Mouse (Mus musculus) CH12.LX (cell line): ENCODE results near the gene Traip.
"Not testable (repeated sequence)": the region's sequence is repeated elsewhere in the genome, so short reads cannot be mapped to it uniquely, and the experiment has no call there.

Experiments used
- CTCF ChIP-seq, 2 experiments: IDR thresholded peaks in 1 of 2; conservative IDR thresholded peaks in 1 of 2; 2 replicates each; pipeline ENCODE4 v1.5.1; 2011 to 2012; ENCODE audit warnings: low read depth in 2 of 2, low read length in 2 of 2, improper control_type of control experiment in 1 of 2, inconsistent platforms in 1 of 2, mild to moderate bottlenecking in 1 of 2, moderate library complexity in 1 of 2
- GABPA ChIP-seq: IDR thresholded peaks from 2 replicates; pipeline ENCODE4 v1.6.1; 2012; ENCODE audit warnings: low read depth, low read length, improper control_type of control experiment, inconsistent platforms; ENCODE audit not compliant: insufficient replicate concordance
- JUND ChIP-seq: conservative IDR thresholded peaks from 2 replicates; pipeline ENCODE4 v1.6.1; 2011; ENCODE audit warnings: low read depth, low read length, improper control_type of control experiment
- MAFK ChIP-seq: IDR thresholded peaks from 2 replicates; pipeline ENCODE4 v1.6.1; 2011; ENCODE audit warnings: low read length, improper control_type of control experiment; ENCODE audit not compliant: insufficient replicate concordance
- MEF2A ChIP-seq: IDR thresholded peaks from 2 replicates; pipeline ENCODE4 v1.6.1; 2014; ENCODE audit warnings: low read depth, mild to moderate bottlenecking, inconsistent platforms, low read length, improper control_type of control experiment, borderline replicate concordance
- POLR2A ChIP-seq: IDR thresholded peaks from 2 replicates; pipeline ENCODE4 v1.6.1; 2011; ENCODE audit warnings: low read depth, mild to moderate bottlenecking, improper control_type of control experiment, low read length

DNA sequence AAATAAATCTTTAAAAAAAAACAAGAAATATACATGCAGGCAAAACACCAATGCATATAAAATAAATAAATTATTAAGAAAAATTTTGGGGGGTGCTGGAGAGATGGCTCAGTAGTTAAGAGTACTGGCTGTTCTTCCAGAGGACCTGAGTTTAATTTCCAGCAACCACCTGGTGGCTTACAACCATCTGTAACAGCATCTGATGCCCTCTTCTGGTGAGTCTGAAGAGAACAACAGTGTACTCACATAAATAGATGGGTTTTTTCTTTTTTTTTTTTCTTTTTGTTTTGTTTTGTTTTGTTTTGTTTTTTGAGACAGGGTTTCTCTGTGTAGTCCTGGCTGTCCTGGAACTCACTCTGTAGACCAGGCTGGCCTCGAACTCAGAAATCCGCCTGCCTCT lies 63.6 kb downstream of the Traip start:
- TF ChIP-seq JUND, GABPA, POLR2A, MEF2A, MAFK: not testable (repeated sequence)
- peak in 1 of 2 experiments; percentile 38; a peak in 2 of 4 replicates for TF ChIP-seq CTCF (conservative IDR thresholded peaks at IDR 0.05 in 1 of 2, IDR thresholded peaks at IDR 0.05 in 1 of 2; ENCODE audit: low read depth in 2 of 2, low read length in 2 of 2)
